Mouse (Mus musculus) adrenal gland, adult 18-20 months (tissue): Measurements from ENCODE around the gene U2af2. TPM values are rescaled to one million over a fixed set of nuclear protein-coding genes. Genes with fewer than 3 reads are reported as not detected.
"Not testable (repeated sequence)": the region's sequence is repeated elsewhere in the genome, so short reads cannot be mapped to it uniquely, and the experiment has no call there.

Experiments
- DNase-seq, 2 experiments: peaks; one replicate each; pipeline ENCODE4 v3.0.0; 2021 to 2022; ENCODE audit warnings: low spot score in 2 of 2
- long read RNA-seq, 2 experiments: library from polyadenylated mRNA; stranded (forward); transcript quantifications; one replicate each; pipeline ENCODE4 v2.0.0; 2021
- total RNA-seq, 2 experiments: library from RNA; stranded (reverse); gene quantifications; 1 replicate in 1 of 2; 2 replicates in 1 of 2; pipeline ENCODE4 v1.2.3; 2021

Gene U2af2
- total RNA-seq: 100 to 1,000 TPM; 145 to 156 TPM
- long read RNA-seq, experiment 1, transcript U2af2-209 (12 exons, 2,088 nt): minor isoform, 13 of 69 reads
- long read RNA-seq, experiment 1, transcript U2af2-201 (12 exons, 2,183 nt): major isoform, 43 of 69 reads
- long read RNA-seq, experiment 1, partial matches to known transcripts: 1 of 69 reads
- long read RNA-seq, experiment 1, other reads (novel, unspliced or antisense): 12 of 69 reads
- long read RNA-seq, experiment 2, transcript U2af2-209 (12 exons, 2,088 nt): minor isoform, 10 of 95 reads
- long read RNA-seq, experiment 2, transcript U2af2-201 (12 exons, 2,183 nt): major isoform, 41 of 95 reads
- long read RNA-seq, experiment 2, partial matches to known transcripts: 17 of 95 reads
- long read RNA-seq, experiment 2, other reads (novel, unspliced or antisense): 27 of 95 reads

DNA sequence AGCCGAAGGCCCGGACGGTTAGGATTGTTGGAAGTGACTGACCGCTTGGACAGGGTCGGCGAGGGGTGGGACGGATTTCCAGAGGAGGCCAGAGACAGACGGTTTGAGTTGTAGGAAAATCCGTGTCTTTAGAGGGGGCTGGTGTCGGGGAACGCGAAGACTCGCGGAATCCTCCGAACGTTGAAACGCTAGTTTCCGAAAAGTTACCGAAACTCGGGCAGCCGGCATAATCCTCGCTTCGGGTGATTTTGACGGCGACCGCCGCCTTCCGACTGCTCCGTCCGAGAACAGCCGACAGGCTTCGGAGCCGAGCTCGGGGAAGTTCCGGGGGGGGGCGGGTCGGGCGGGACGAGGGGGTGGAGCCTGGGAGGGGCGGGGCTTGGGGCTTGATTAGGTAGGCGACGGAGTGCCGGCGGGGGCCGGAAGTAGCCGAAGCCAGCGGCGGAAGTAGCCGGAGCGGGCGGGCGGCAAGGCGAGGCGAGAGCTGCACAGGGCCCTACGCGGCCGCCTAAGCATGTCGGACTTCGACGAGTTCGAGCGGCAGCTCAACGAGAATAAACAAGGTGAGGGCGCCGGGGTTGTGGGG lies at the start of gene U2af2:
U2af2 (plus strand) TSS at position 370 of the 586 bp plus-strand sequence.
- DNase-seq: peak; percentile 92 to 95

DNA sequence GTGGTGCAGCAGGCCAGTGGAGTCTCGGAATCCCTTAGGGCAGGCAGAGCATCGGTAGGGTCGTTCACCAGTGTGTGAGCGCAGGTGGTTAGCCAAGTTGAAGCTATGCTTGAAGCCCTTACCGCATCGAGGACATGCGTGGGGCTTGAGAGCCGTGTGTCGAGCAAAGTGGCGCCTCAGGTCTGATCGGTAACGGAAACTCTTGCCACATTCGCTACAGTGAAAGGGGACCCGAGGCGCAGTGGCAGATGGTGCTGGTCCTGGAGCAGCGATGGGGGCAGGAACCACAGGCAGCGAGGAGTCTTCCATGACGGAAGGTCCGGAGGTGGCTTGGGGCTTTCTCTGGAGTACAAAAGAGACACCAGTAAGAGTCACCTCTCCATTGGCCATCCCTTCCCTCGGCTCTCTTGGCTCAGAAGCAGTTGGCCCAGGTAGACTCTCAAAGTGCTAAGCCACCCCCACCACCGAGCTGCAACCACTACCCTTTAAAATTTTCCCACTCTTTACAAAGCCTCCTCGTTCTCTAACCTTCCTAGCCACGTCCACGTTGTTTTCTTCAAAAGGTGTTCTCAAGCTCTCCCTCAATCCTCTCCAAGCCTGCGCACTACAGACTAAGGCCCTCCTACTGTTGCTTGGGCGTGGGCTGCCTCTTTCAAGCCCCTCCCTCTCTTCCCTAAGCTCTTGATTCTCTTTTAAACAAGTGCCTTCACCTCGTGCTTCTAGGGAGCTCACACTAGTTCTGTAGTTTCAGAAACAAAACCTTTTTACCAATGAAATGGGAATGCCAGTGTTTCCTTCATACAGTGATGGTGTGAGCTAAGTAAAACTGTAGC lies 49.0 kb upstream of the U2af2 start:
- DNase-seq: no peak

DNA sequence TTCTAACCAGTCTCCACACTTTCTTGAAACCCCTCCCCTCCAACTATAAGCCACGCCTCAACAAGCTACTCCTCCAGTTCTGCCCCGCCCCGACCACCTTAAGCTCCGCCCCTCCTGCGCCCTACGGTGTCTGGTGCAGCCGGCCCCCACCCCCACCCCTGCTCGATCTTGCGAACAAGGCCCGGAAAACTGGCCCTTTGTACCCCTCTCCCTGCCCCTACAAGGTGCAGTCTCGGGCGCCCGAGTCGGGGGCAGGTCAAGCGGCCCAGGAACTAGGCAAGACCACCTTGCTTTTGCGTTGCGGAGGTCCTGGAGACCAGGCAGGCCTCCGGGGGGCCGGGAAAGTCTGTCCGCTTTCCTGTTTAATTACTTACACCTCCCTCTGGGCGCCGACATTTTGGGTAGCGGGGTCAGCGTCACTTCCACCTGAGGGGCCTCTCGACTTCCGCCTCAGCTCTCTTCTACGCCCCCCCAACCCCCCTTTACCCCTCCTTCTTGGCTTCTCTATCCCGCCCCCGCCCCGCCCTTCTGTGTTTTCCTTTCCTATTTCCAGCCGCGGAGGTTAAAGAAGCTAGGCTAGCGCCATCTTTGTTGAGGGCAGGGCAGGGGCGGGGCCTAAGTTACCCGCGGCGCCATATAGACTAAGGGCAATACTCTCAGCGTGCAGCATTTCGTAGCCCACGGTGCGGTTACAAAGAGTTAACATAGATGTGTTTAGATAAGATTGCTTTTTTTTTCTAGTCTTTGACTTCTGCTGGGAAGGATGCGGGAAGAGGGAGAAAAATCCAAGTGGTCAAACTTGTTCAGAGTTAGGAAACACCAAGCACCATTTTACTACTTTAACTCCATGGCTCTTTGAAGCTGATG lies 47.5 kb upstream of the U2af2 start, which contains the start of the genes Zfp524 and Fiz1:
Zfp524 (plus strand) TSS at position 165 of the 867 bp plus-strand sequence.
Fiz1 (minus strand) TSS at position 447 of the 867 bp plus-strand sequence.
- peak; percentile 96 for DNase-seq

DNA sequence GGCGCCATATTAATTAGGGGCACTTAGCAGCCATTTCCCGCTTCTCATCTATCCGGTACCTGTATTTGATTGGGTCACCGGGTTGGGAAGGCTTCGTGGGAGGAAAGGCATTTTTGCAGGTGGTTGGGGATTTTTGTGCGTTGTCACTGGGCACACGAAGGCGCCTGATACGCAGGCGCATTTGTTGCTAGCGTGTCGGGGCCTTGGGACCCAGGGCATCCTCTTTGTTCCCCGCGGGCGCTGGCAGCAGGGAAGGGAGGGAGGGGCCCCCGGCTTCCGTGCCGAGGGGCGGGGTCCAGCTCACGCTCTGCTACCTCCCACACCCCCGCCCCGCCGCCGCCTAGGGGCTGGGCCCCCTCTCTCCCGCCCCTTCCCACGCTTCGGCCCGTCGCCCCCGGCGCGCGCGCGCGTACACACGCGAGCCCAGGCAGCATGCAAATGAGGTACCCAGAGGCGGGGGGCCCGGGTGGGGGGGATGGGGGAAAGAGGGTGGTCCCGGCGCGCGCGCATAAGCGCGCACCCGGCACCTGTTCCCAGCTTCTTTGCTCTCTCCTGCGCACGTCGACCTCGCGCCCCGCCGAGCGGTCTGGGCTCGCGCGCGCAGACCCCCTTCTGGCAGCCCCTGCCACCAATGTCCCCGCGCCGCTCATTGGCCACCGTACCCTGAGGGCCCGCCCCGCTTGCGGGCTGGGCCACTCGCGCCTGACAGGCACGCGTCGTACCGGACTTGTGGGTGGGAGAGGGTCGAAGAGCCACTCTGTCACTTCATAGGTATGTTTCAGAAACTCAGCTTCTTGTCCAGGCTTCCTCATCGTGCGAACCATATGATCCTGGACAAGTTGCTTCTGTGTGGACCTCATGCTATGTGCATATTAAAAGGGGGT lies 46.6 kb upstream of the U2af2 start, which contains the start of gene Gm44973:
Gm44973 (plus strand) TSS at position 379 of the 884 bp plus-strand sequence.
- peak; percentile 89 to 91 for DNase-seq

DNA sequence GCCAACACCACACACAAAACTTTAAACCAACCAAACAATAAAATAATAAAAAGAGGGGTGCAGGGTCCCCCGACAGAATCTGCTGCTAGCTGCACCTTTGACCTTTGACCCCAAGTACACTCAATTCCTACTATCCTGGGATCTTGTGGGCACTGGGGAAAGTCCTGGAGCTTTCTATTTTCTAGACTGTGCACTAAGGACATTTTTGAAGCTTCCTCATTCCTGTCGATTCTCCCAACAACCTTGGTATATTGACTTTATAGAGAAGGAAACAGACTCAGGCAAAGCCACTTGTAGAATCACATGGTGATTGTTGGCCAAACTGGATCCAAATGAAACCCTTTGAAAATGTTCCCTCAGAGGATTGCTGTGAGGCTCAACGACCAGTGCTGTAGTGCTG lies 45.9 kb upstream of the U2af2 start:
- DNase-seq: no peak

DNA sequence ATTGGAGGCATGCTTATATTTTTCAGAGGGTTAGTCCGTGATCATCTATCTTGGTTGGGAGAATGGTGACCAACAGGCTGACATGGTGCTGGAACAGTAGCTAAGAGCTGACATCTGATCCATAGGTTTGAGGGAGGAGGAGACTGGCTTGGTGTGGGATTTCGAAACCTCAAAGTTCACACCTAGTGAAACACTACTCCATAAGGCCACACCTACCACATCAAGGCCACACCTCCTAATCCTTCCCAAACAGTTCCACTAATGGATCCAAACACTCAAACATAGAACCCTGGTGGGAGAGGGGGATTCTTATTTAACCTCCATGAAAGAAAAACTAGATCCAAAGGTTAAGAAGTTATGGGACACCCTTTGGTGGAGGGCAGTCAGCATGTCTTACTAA lies 45.0 kb upstream of the U2af2 start:
- DNase-seq: no peak

DNA sequence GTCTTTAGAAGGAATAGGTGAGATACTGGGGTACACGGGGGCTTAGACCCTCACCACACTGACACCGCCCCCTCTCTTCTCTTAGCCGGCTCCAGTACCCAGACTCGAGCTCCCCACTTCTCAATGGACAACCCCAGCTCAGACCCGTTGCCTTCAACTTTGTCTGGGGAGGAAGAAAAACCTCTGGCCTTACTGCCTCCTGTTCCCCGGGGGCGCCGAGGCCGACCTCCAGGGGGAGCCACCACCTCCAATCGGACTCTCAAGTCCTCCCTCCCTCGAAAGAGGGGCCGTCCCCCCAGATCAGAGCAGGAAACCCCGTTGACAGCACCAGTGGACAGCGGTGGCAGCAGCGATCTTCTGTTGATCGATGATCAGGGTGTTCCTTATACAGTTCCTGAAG lies 44.6 kb upstream of the U2af2 start:
- DNase-seq: peak in 1 of 2 experiments; percentile 41

DNA sequence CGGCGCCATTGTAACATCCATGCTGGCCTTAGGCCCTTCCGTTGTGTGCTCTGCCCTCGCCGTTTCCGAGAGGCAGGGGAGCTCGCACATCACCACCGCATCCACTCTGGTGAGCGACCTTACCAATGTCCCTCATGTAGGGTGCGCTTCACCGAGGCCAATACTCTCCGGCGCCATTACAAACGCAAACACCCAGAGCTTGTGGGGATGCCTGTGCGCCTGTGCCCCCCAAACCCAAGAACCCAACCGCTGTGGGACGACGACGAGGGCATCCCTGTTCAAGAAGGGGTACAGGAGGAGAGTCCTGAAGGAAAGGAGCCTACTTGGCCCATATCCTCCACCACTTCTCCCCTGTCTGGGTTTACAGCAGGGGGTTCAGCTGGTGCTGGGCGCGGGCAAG lies 44.0 kb upstream of the U2af2 start:
- DNase-seq: no peak

DNA sequence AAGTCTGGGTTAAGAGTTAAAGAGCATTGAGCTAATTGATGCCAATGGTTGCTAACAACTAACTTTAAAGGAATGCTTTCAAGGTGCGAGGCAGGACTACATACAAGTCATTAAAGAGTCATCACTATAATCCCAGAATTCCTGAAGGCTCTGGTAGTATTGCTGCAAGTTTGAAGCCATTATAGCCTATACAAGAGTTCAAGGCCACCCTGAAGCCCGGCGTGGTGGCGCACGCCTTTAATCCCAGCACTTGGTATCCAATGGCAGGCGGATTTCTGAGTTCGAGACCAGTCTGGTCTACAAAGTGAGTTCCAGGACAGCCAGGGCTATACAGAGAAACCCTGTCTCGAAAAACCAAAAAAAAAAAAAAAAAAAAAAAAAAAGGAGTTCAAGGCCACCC lies 42.4 kb upstream of the U2af2 start:
- not testable (repeated sequence) for DNase-seq

DNA sequence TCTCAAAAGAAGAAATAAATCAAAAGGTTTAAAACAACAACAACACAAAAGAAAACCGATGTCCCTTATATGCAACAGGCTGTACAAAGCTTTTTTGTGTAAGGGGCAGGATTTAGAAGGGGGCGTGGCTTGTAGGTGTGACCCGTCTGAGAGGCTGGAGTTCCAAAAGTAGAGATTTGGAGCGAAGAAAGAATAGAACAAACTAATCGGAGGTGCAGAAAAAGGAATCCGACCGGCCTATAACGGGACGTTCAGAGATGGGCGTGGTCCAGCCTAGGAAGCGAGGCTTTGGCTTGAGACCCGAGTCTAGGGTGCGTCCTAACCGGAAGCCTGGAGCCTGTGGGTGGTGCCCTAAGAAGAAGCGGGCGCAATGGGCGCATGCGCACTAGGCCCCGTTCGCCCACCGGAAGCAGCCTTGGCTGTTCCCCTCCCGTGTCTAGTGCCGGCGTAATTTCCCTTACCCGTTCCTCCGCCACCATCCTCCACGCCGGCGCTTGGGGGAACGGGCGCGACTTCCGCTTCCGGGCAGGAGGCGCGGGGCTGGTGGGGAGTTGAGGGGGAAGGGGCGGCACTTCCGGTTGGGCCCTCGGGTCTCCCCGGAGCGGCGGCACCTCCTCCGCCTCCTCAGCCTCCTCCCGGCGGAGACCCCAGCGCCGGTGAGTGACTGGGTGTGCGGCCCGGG lies 41.8 kb upstream of the U2af2 start, which contains the start of the genes Zfp865 and Ccdc106:
Zfp865 (plus strand) TSS at position 377 of the 682 bp plus-strand sequence.
Ccdc106 (plus strand) TSS at position 554 of the 682 bp plus-strand sequence.
- peak; percentile 96 to 97 for DNase-seq

DNA sequence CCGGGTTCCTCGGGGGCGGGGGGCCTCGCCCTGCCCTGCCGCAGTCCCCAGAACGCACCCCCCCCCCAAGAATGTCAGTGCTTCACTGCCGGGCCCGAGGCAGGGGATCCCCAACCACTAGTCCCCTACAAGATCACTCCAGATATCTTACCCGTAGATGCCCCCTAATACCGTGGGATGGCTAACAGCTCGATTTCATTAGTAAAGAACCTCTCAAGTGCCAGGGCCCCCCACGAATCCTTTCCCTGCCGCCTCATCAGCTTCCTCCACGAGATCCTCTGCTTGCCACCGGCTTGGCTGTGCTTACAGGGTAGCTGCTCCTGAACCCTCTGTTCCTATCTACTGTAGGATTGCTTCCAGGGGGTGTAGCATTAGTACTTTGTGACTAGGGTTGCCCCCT lies 41.3 kb upstream of the U2af2 start:
- no peak for DNase-seq

DNA sequence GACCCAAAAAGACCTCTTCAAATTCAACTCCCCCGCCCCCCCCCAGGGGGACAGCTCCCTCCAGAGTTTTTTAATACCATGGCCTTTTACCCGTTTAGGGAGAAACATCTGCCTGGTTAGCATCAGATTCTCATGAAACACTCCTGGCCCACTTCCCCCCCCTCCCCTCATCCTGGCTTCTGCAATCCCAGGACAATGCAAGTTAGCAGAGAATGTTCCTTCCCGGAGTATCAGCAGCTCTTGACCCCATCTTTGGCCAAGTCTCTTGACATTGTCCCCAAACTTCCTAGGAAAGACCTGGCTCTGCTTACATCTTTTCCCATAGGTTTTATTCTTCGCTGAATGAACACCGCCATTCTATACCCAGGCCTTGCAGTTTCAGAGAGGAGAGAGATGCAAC lies 40.7 kb upstream of the U2af2 start:
- no peak for DNase-seq

DNA sequence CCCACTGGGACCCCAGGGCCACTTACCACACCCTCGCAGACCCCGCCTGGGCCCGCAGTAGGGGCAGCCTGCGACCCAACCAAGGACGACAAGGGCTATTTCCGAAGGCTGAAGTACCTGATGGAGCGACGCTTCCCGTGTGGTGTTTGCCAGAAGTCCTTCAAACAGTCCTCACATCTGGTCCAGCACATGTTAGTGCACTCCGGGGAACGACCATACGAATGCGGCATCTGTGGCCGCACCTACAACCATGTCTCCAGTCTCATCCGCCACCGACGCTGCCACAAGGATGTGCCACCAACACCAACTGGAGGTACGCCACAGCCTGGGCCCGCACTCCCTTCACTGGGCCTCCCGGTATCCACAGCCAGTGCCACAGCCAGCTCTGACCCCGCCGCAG lies 32.4 kb upstream of the U2af2 start:
- DNase-seq: no peak

DNA sequence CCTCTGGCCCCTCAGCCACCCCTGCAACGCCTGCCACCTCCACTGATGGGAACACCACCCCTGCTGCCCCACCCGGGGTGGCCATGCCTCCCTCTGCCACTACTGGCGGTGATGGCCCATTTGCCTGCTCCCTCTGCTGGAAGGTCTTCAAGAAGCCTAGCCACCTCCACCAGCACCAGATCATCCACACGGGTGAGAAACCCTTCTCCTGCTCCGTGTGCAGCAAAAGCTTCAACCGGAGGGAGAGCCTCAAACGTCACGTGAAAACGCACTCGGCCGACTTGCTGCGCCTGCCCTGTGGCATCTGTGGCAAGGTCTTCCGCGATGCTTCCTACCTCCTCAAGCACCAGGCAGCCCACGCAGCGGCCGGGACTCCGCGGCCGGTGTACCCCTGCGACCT lies 32.0 kb upstream of the U2af2 start:
- no peak for DNase-seq

DNA sequence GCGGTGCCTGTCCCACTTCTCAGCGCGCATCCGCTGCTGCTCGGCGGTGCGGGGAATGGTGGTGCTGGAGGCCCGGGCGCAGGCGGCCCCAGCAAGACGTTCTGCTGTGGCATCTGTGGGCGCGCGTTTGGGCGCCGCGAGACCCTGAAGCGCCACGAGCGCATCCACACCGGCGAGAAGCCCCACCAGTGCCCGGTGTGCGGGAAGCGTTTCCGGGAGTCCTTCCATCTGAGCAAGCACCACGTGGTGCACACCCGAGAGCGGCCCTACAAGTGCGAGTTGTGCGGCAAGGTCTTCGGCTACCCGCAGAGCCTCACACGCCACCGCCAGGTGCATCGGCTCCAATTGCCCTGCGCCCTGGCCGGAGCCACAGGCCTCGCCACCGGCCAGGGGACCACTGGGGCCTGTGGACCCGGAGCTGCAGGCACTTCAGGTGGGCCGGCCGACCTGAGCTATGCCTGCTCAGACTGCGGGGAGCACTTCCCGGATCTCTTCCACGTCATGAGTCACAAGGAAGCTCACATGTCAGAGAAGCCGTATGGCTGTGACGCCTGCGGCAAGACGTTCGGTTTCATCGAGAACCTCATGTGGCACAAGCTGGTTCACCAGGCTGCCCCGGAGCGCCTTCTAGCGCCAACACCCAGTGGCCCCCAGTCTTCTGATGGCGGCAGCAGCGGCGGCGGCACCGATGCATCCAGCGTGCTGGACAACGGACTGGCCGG lies 31.2 kb upstream of the U2af2 start:
- DNase-seq: no peak

DNA sequence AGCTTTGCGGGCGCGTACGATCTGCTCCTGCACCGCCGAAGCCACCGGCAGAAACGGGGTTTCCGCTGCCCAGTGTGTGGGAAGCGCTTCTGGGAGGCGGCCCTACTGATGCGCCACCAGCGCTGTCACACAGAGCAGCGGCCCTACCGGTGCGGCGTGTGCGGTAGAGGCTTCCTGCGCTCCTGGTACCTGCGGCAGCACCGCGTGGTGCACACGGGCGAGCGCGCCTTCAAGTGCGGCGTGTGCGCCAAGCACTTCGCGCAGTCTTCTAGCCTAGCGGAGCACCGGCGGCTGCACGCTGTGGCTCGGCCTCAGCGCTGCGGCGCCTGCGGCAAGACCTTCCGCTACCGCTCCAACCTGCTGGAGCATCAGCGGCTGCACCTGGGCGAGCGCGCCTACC lies 30.4 kb upstream of the U2af2 start:
- DNase-seq: no peak

DNA sequence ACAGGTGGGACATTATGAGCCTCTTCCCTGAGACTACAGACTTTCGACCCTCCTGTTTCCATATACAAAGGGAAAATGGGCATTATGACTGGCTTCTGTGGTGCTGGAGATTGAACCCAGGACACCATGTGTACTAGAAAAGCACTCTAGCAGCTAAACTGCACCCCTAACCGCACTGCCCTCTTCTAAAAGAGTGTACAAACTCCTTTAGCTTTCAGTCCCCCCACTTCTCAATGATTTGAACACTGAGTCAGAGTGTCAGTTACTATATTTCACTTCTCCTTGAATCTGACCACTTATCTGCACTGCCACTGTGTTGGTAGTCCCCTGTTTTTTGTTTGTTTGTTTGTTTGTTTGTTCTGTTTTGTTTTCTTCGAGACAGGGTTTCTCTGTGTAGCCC lies 28.1 kb upstream of the U2af2 start, which contains the start of gene 4632433K11Rik:
4632433K11Rik (plus strand) TSS at position 301 of the 400 bp plus-strand sequence.
- no peak for DNase-seq

DNA sequence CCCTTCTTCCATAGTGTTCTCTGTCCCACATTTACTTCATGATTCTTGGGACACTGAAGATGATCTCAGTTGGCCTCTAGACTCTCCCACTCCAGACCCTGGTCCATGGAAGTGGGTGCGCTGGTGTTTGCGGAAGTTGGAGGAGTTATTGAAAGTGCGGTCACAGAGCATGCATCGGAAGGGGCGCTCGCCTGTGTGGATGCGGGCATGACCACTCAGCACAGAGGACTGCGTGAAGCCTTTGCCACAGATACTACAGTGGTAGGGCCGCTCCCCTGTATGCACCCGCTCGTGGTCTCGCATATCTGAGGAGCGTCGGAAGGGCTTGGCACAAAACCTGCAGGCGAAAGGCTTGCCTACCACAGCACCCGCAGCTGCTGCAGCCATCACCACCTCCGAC lies 26.3 kb upstream of the U2af2 start:
- no peak for DNase-seq
